Mouse (Mus musculus): Measurements from ENCODE around the gene 1700056E22Rik. TPM values are rescaled to one million over a fixed set of nuclear protein-coding genes. Genes with fewer than 3 reads are reported as not detected.
A peak's percentile ranks its signal among the peaks of the same experiment; 100 is the strongest.

The 1700056E22Rik gene
- polyA plus RNA-seq, 1 experiment from 2014 or later = 1.9 TPM

- H3K4me2 ChIP-seq (ENCODE audit: low read depth) = no peak overlapping the region
- ATAC-seq (ENCODE audit: insufficient read depth, low FRiP score, low TSS enrichment) (no peak), DNase-seq (ENCODE audit: low spot score) (no peak)
- H3K9me3 ChIP-seq (ENCODE audit: control insufficient read depth, low read length) = no peaks in the 10 kb centered on the region
- no peaks in the 10 kb centered on the region for H3K36me3 ChIP-seq (ENCODE audit: control insufficient read depth, insufficient read depth, low read length)
- no peak overlapping the region for H3K27ac ChIP-seq (ENCODE audit: low read depth, low read length)
- H3K4me3 ChIP-seq (ENCODE audit: low read depth, low read length) = no peak overlapping the region
- H3K4me1 ChIP-seq (ENCODE audit: control insufficient read depth, insufficient read depth, low read length) = no peaks in the 10 kb centered on the region
- 76% methylated on average over 6 of the region's 6 CpGs for WGBS
- no peak overlapping the region for H3K9ac ChIP-seq (ENCODE audit: low read length)
- H3K27me3 ChIP-seq (ENCODE audit: control insufficient read depth, insufficient read depth, low read length) = no peaks in the 10 kb centered on the region
These were observed 28.6 kb downstream of the 1700056E22Rik start for GRCm38 (mm10) chr1:184005315-184006058.

GRCm38 (mm10) chr1:184004311-184004710, 29.8 kb downstream of the 1700056E22Rik start:
- ATAC-seq (ENCODE audit: insufficient read depth, low FRiP score, low TSS enrichment) (peak; percentile 48; the same call in 1 of the 2 replicates), DNase-seq (ENCODE audit: low spot score) (peak; percentile 27)
- H3K4me3 ChIP-seq (ENCODE audit: low read depth, low read length) = no peak overlapping the region
- H3K27me3 ChIP-seq (ENCODE audit: control insufficient read depth, insufficient read depth, low read length) = no peaks in the 10 kb centered on the region
- no peaks in the 10 kb centered on the region for H3K9me3 ChIP-seq (ENCODE audit: control insufficient read depth, low read length)
- no peaks in the 10 kb centered on the region for H3K4me1 ChIP-seq (ENCODE audit: control insufficient read depth, insufficient read depth, low read length)
- no peak overlapping the region for H3K4me2 ChIP-seq (ENCODE audit: low read depth)
- 25% methylated on average over 2 of the region's 2 CpGs for WGBS
- no peaks in the 10 kb centered on the region for H3K36me3 ChIP-seq (ENCODE audit: control insufficient read depth, insufficient read depth, low read length)
- no peak overlapping the region for H3K27ac ChIP-seq (ENCODE audit: low read depth, low read length)
- H3K9ac ChIP-seq (ENCODE audit: low read length) = no peak overlapping the region

- H3K9me3 ChIP-seq (ENCODE audit: control insufficient read depth, low read length) = no peaks in the 10 kb centered on the region
- WGBS = 91% methylated on average over 2 of the region's 2 CpGs
- H3K4me1 ChIP-seq (ENCODE audit: control insufficient read depth, insufficient read depth, low read length) = no peaks in the 10 kb centered on the region
- H3K9ac ChIP-seq (ENCODE audit: low read length) = no peak overlapping the region
- H3K4me2 ChIP-seq (ENCODE audit: low read depth) = no peak overlapping the region
- H3K36me3 ChIP-seq (ENCODE audit: control insufficient read depth, insufficient read depth, low read length) = no peaks in the 10 kb centered on the region
- ATAC-seq (ENCODE audit: insufficient read depth, low FRiP score, low TSS enrichment) = no peak
- H3K4me3 ChIP-seq (ENCODE audit: low read depth, low read length) = no peak overlapping the region
- H3K27me3 ChIP-seq (ENCODE audit: control insufficient read depth, insufficient read depth, low read length) = no peaks in the 10 kb centered on the region
- no peak for DNase-seq (ENCODE audit: low spot score)
- H3K27ac ChIP-seq (ENCODE audit: low read depth, low read length) = no peak overlapping the region
These were observed 31.6 kb downstream of the 1700056E22Rik start for GRCm38 (mm10) chr1:184002470-184002869.

- Histone ChIP-seq H3K9ac (ENCODE audit: low read length) (no peak overlapping the region), H3K4me1 (ENCODE audit: control insufficient read depth, insufficient read depth, low read length) (no peaks in the 10 kb centered on the region), H3K9me3 (ENCODE audit: control insufficient read depth, low read length) (no peaks in the 10 kb centered on the region), H3K4me3 (ENCODE audit: low read depth, low read length) (no peak overlapping the region), H3K4me2 (ENCODE audit: low read depth) (no peak overlapping the region), H3K27me3 (ENCODE audit: control insufficient read depth, insufficient read depth, low read length) (no peaks in the 10 kb centered on the region), H3K27ac (ENCODE audit: low read depth, low read length) (no peak overlapping the region), H3K36me3 (ENCODE audit: control insufficient read depth, insufficient read depth, low read length) (no peaks in the 10 kb centered on the region)
- 85% methylated on average over 2 of the region's 2 CpGs for WGBS
- ATAC-seq (ENCODE audit: insufficient read depth, low FRiP score, low TSS enrichment) (no peak), DNase-seq (ENCODE audit: low spot score) (no peak)
These were observed 36.9 kb downstream of the 1700056E22Rik start for GRCm38 (mm10) chr1:183997207-183997606.

GRCm38 (mm10) chr1:183991921-183992320, 42.2 kb downstream of the 1700056E22Rik start:
- H3K4me3 ChIP-seq (ENCODE audit: low read depth, low read length) = no peak overlapping the region
- ATAC-seq (ENCODE audit: insufficient read depth, low FRiP score, low TSS enrichment) (no peak), DNase-seq (ENCODE audit: low spot score) (no peak)
- H3K36me3 ChIP-seq (ENCODE audit: control insufficient read depth, insufficient read depth, low read length) = no peaks in the 10 kb centered on the region
- no peak overlapping the region for H3K27ac ChIP-seq (ENCODE audit: low read depth, low read length)
- no peak overlapping the region for H3K4me2 ChIP-seq (ENCODE audit: low read depth)
- no peaks in the 10 kb centered on the region for H3K4me1 ChIP-seq (ENCODE audit: control insufficient read depth, insufficient read depth, low read length)
- no peak overlapping the region for H3K9ac ChIP-seq (ENCODE audit: low read length)
- no peaks in the 10 kb centered on the region for H3K27me3 ChIP-seq (ENCODE audit: control insufficient read depth, insufficient read depth, low read length)
- no peaks in the 10 kb centered on the region for H3K9me3 ChIP-seq (ENCODE audit: control insufficient read depth, low read length)
- 90% methylated on average over 2 of the region's 2 CpGs for WGBS

- no peak for DNase-seq (ENCODE audit: low spot score)
- Histone ChIP-seq H3K27me3 (ENCODE audit: control insufficient read depth, insufficient read depth, low read length) (no peaks in the 10 kb centered on the region), H3K4me1 (ENCODE audit: control insufficient read depth, insufficient read depth, low read length) (no peaks in the 10 kb centered on the region), H3K36me3 (ENCODE audit: control insufficient read depth, insufficient read depth, low read length) (no peaks in the 10 kb centered on the region), H3K4me3 (ENCODE audit: low read depth, low read length) (no peak overlapping the region), H3K9me3 (ENCODE audit: control insufficient read depth, low read length) (no peaks in the 10 kb centered on the region), H3K4me2 (ENCODE audit: low read depth) (no peak overlapping the region), H3K9ac (ENCODE audit: low read length) (no peak overlapping the region), H3K27ac (ENCODE audit: low read depth, low read length) (no peak overlapping the region)
- 98% methylated on average over 7 of the region's 7 CpGs for WGBS
- no peak for ATAC-seq (ENCODE audit: insufficient read depth, low FRiP score, low TSS enrichment)
These were observed 46.3 kb downstream of the 1700056E22Rik start for GRCm38 (mm10) chr1:183987711-183988245.

Other genes with a start within 250 kb of the 1700056E22Rik start
- 5.8 and 6.5 TPM in 2 replicates for gene Dusp10, start 21.0 kb downstream of the 1700056E22Rik start, polyA plus RNA-seq (2014; fragmentation: Nextera tagmentation; extraction: Ambion mirVana)

All from neural tube, embryonic 11.5 days (tissue).